Mouse (Mus musculus) adipocyte (in vitro differentiated cells): Measurements from ENCODE around the gene Plbd2.
"Not testable (repeated sequence)": the region's sequence is repeated elsewhere in the genome, so short reads cannot be mapped to it uniquely, and the experiment has no call there.

Experiments
- DNase-seq: peaks from one replicate; pipeline ENCODE4 v3.0.0-alpha.2; 2016; ENCODE audit warnings: low spot score

Gene Plbd2

GRCm38 (mm10) chr5:120510982-120511642 lies 7.7 kb upstream of the Plbd2 start, which contains the start of gene Slc8b1:
Slc8b1 (plus strand) TSS chr5:120511168.
- DNase-seq, result peak; percentile 96

DNA sequence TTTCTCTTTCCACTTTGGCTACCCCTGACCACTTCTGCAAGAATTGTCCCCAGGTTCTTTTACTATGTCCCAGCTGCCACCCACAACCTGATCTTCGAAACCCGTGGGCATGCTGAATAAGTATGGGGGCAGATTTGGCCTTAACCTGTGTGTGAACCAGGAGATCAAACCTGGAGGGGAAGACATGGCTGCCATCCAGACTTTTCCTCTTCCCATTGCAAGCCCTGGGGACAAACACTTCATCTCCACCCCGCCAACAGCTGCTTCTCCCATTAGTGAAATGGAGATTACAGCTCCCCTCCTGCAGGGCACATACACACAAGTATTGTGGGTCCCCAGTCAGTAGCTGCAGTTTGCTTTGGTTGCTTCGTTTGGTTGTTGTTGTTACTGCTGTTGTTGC lies 3.9 kb upstream of the Plbd2 start:
- no peak for DNase-seq

GRCm38 (mm10) chr5:120506490-120506889 lies 3.1 kb upstream of the Plbd2 start:
- no peak for DNase-seq

DNA sequence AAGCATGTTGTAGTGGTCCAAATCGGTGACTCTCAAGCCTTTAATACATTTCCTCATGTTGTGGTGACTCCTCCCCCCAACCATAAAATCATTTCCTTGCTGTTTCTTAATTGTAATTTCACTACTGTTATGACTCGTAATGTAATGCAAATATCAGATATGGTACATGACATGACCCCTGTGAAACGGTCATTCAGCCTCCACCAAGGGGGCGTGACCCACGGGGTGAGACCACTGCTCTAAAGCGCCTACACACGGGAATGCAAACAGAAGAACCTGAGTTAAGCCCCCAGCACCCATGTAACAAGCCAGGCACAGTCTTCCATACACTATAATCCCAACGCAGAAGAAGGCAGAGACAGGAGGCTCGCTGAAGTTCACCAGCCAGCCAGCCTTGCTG lies 2.4 kb upstream of the Plbd2 start:
- DNase-seq, result no peak

DNA sequence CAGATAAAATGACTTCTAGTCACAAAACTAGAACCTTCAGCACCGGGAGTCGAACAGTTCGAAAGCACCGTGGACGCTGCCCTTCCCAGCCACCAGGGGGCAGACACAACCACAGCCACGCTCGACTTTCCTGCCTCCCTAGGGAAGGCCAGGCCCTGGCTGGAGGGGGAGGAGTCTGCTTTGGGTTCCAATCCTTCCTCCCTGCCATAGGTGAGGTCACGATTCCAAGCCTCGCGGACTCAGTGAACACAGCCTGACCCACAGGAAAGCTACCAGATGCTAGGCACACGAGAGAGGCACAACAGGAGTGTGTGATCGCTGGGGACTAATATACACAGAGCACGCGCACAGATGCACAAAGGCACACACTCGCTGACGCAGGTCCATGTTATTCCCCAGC lies 1.9 kb upstream of the Plbd2 start:
- DNase-seq, result peak; percentile 92

- peak; percentile 38 for DNase-seq
Measured at GRCm38 (mm10) chr5:120502675-120503143, 716 bp downstream of the Plbd2 start.

DNA sequence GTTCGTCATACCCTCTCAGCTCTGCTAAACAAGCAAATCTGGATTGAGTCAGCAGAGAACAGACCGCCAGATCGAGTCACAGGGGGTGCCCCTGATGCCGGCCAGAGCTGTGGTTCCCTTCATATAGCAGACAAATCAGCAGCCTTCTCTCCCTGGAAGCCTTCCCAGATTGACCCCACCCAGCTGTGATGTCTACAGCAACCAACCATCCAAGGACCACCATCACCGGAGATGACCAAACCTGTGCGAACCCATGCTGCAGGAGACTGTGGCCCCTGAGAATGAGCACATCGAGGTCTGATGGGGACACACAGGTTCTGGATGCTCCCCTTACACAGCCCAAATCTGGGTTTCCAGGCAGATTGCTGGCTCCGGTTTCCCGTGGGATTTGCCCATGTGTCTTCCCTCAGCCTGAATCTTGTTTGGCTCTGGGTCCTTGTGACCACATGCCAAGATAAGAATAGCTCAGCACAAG lies 1.2 kb downstream of the Plbd2 start:
- no peak for DNase-seq

GRCm38 (mm10) chr5:120500609-120501008 lies 2.8 kb downstream of the Plbd2 start:
- DNase-seq, result not testable (repeated sequence)

GRCm38 (mm10) chr5:120499202-120499601 lies 4.2 kb downstream of the Plbd2 start:
- DNase-seq, result no peak

DNA sequence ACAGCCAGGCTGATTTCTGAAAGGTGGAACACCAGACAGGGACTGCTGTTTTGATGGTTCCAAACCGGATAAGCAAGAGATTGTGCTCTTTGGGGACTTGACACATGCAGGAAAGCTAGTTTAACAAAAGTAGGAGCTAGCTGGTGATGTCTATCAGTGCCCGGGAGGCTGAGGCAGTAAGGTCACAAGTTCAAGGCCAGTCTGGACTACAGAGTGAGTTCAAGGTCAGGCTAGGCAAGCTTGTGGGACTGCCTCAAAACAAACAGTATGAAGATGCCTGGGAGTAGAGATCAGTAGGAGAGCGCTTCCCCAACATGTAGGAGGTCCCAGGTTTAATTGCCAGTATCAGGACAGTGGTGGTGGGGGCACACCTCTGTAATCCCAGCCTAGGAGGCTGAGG lies 6.4 kb downstream of the Plbd2 start:
- DNase-seq, result no peak

- no peak for DNase-seq
Measured at GRCm38 (mm10) chr5:120495703-120496226, 7.7 kb downstream of the Plbd2 start.

GRCm38 (mm10) chr5:120495064-120495702 lies 8.2 kb downstream of the Plbd2 start:
- DNase-seq, result no peak

- DNase-seq, result no peak
Measured at GRCm38 (mm10) chr5:120493873-120494395, 9.5 kb downstream of the Plbd2 start.

DNA sequence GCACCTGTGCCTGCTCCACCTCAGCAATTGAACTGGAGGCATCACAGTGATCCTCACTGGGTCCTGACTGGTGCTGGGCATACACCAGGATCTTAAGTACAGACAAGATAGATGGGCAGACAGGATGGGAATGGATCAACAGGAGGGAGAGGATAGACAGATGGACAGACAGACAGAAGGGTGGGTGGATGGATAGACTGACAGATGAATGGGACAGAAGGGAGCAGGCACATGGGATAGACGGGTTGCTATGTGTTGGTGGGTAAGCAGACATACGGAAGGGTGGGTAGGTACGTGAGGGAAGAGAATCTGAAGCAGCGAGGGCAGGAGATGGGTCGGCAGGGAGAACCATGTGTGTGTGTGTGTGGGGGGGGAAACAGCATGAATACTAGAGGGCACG lies 10.0 kb downstream of the Plbd2 start:
- no peak for DNase-seq

DNA sequence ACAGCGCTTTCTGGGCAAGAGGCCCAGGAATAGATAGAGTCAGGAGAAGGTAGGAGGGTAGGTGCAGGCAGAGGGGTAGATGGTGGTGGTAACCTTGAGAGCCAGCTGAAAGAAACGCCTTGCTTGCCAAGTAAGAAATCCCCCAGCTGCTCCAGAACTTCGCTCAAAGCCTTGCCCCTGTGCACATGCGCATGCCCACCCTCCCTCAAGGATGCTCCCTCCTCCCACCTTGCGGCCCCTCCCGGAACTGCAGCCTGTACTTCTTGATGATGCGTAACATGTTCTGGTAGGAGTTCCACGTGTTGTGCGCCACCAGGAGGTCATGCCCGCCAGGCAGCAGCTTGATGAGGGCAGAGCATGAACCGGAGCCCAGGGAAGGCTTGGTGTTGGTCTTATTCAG lies 11.0 kb downstream of the Plbd2 start:
- DNase-seq, result no peak

DNA sequence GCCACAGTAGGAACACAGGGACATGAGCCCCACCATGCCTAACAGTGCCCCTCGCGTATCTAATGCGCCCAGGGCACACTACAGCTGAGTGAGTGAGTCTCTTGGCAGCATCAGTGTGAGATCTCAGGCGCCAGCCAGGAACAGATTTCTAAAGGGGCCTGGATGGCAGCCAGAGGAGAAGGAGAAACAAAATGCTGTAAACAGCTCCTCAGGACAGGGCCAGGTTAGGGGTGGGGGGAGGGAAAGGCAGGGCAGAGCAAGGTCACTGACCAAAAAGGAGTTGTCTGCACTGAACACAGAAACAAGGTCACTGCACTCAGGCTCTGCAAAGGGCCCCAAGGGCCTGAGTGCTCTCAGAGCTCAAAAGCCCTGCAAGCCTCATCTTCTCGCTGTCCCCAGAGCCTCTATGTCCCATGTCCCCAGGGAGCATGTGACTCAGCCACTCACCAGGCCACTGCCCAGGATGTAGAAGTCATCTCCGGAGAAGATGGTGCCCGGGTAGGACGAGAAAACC lies 12.7 kb downstream of the Plbd2 start:
- DNase-seq, result peak; percentile 66

DNA sequence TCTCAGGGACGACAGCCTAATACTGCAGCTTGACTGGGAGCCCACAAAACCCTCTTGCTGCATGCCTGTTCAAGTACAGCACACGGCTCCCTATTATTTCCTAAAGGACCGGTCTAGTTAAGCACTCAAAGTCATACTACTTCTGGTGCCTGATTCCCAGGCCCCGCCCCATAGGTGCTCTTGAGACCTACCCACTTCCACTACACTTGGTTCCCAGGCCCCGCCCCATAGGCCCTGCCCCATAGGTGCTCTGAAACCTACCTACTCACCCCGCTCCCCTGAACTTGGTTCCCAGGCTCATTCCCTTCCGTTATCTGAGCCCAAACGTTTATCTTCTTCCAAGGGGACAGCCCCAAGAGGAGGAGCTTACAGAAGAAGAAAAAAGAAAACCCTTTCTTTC lies 15.6 kb downstream of the Plbd2 start:
- no peak for DNase-seq

- DNase-seq, result no peak
Measured at GRCm38 (mm10) chr5:120483399-120483798, 20.0 kb downstream of the Plbd2 start.

GRCm38 (mm10) chr5:120481205-120481604 lies 22.2 kb downstream of the Plbd2 start:
- no peak for DNase-seq

- DNase-seq, result peak; percentile 16
Measured at GRCm38 (mm10) chr5:120479538-120479937, 23.9 kb downstream of the Plbd2 start.

DNA sequence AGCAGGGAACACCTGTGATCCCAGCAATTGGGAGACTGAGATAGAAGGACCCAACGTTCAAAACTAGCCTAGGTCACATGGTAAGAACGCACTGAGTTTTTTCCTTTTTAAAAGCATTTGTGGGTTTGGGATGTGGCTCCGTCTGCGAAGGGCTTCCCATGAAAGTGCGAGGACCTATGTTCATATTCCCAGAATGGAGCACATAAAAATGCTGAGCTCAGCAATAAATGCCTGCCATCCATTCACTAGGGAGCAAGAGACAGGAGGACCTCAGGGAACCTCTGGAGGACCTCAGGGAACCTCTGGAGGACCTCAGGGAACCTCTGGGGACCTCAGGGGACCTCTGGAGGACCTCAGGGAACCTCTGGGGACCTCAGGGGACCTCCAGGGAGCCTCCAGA lies 25.4 kb downstream of the Plbd2 start:
- no peak for DNase-seq

DNA sequence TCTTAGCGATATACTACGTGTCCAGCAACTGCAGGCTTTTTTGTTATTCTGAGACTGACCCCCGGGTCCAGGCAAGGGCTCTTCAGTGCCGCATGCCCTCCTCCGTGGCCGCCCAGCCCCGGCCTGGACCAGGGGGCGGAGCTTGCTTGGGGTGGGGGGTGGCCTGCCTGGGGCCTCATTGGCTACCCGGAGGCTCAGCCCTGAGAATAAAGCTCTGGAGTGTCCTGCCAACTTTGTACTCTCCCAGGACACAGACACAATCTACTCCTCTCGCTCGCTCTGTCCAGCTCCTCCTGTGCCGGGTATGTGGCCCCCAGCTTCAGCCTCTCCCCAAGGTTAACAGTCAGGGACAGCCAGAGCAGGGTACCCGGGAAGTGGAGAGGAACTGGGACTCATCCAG lies 27.1 kb downstream of the Plbd2 start, which contains the start of gene Sds:
TSS of gene Sds (plus strand) at position 231 of the 400 bp plus-strand sequence.
- no peak for DNase-seq

DNA sequence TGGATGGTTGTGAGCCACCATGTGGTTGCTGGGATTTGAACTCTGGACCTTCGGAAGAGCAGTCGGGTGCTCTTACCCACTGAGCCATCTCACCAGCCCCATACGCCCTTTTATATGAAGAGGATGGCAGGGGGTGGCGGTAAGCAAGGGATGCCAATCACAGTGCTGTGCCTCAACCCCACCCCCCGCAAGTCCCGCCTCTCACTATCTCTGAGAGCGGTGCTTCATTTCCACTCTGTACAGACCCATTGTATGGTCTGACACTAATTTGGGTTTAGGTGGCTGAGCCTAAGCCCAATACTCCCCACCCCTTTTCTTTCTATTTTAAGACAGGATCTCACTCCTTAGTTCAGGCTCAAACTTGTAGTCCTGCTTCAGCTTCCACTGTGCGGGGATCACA lies 27.6 kb downstream of the Plbd2 start:
- DNase-seq, result no peak
